Mouse (Mus musculus): ENCODE data around the gene Frmd4b.

DNA sequence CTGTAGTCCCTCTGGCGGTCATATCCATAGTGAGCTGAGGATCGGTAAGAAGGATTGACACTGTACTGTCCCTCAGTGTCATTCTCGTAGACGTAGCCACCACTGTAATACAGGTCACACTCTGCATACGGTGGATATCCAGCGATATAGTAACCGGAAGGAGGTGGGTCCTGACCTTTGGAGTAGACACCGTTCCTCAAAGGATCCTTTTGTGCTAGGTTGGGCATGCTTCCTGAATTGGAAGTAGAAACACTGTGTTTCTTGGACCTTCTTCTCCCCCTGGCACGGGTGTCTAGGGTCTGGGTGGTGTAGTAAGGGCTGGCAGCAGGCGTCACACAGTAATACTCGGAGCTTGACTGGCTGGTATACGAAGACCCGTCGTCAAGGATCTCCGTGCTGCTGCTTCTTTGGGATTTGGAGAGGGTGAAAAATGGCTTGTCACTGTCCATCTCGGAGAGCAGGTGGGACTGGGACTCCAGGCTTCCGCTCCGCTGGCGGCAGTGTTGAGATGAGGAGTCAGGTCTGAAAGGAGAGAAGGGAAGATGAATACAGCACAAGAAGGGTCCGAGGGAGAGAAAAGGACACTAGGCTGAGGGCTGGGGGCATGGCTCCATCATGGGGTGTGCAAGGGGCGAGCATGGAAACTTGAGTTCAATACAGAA, 321.3 kb downstream of the Frmd4b start:
- TF ChIP-seq EP300 (IDR thresholded peaks at IDR 0.05; ENCODE audit: low read length) = no peak
- no peak for TF ChIP-seq USF1 (IDR thresholded peaks at IDR 0.05; ENCODE audit: low read depth, low read length)

All from CH12.LX (cell line).